Mouse (Mus musculus): ENCODE results near the gene H2al2b.
"Not testable (repeated sequence)": the region's sequence is repeated elsewhere in the genome, so short reads cannot be mapped to it uniquely, and the experiment has no call there.

Gene H2al2b

GRCm38 (mm10) chrY:2720574-2720973 is at the start of gene H2al2b:
Gene H2al2b, minus strand, starts transcription at chrY:2720674.
- not testable (repeated sequence) for DNase-seq (ENCODE audit: extremely low read depth, insufficient read length, low spot score)

Measured in 3134 (cell line).